Mouse (Mus musculus) duodenum, adult 2 months (tissue): ENCODE measurements around the gene Fut7. TPM values are rescaled to one million over a fixed set of nuclear protein-coding genes. Genes with fewer than 3 reads are reported as not detected.

Experiments
- polyA plus RNA-seq: library from polyadenylated mRNA; depleted of rRNA; stranded (reverse); fragments of >200 nt; gene quantifications from 2 replicates; pipeline ENCODE4 v1.2.3, GENCODE M21; 2012; ENCODE audit warnings: low replicate concordance; rRNA removed

The Fut7 gene
- polyA plus RNA-seq = 1.3 and 2.1 TPM in 2 replicates

DNA sequence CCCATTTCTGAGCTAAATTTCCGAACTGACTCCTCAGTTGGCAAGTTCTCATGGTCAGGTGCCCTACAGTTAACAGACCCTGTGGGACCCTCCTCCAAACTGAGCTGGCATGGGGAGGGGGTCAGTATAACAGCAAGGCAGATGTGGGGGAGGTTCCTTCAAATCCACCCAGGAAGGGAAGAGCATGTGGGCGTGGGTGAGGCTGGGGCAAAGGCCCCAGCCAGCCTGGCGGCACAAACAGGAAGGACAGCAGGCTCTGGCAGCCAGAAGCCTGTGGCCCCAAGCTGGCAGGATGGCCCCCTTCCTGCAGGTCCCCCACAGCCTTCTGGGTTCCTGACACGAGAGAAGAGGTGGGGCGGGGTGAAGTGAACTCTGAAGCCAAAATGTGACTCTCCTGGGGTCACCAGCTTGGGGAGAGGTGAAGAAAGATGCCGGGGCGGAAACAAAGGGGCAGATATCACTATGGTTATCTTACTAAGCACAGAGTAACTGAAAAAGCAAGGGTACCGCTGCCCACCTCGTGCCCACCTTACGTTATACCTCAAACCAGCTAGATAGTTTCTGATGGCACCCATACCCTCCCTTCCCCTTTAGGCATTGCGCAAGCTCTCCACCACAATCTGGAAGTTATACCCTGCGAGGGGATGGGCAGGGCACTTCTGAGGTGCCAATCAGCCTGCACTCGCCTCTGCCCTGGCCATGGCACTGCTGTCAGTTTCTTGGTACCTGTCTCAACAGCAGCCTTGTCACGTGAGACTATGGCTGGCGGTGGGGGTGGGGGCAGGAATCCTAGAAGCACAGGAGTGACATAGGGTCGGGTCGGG is at the start of gene Fut7:
Gene Fut7, plus strand, starts transcription at position 681 of the 824 bp plus-strand sequence.

GRCm38 (mm10) chr2:25395721-25396596 is 27.1 kb upstream of the Fut7 start, which contains the start of gene Entpd2:
Gene Entpd2, plus strand, starts transcription at chr2:25395874.

DNA sequence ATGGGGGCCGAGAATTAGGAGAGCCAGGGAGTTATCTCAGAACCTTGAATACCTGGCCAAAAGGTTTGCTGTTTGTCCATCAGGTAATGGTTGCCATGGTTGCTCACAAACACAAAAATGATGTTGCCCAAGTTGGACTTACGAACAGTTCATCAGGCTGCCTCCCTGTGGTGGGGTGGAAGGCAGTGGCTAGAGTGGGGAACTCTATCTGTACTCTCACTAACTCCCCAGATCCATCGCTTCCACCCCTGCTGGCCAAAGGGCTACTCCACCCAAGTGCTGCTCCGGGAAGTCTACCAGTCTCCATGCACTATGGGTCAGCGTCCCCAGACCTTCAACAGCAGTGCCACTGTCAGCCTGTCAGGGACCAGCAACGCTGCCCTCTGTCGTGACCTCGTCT is 24.0 kb upstream of the Fut7 start, which contains the start of gene Npdc1:
Gene Npdc1, plus strand, starts transcription at position 301 of the 400 bp plus-strand sequence.

GRCm38 (mm10) chr2:25428442-25429236 is 5.6 kb downstream of the Fut7 start, which contains the start of gene Abca2:
Gene Abca2, plus strand, starts transcription at chr2:25428703.

GRCm38 (mm10) chr2:25456205-25456953 is 33.3 kb downstream of the Fut7 start, which contains the start of gene Clic3:
Gene Clic3, plus strand, starts transcription at chr2:25456838.

DNA sequence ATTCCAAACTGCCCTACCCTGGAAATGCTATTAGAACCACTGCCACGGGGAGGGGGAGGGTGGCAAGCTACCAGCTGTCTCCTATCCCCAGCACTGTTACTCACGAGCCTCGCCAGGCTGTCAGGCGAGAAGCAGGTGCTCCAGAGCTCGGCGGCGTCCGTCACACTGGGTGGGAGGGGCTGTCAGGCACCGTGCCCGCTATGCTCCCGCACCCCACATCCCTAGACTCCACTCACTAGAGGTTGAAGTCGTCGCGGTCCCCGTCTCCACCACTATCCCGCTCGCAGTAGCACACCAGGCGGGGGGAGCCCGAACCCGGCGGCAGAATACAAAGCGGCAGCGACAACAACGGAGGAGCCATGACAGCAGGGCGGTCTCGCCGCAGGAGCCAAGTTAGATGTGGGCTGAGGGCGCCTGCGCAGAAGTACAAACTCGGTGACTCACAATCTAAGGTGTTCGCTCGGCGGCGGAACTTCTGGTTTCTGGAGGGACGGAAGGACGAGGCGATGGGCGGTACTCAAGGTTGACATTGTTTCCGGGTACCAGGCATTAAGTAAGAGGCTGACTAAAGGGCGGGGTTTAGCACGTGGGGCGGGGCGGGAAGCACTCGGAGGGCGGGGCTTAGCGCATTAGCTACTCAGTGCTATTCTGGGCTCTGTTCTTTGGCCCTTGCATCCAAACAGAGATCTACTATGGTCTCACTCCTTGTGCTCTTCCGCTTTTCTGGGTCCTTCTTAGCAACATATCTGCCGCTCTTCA is 37.7 kb downstream of the Fut7 start, which contains the start of gene Paxx:
Gene Paxx, minus strand, starts transcription at position 544 of the 759 bp plus-strand sequence.

DNA sequence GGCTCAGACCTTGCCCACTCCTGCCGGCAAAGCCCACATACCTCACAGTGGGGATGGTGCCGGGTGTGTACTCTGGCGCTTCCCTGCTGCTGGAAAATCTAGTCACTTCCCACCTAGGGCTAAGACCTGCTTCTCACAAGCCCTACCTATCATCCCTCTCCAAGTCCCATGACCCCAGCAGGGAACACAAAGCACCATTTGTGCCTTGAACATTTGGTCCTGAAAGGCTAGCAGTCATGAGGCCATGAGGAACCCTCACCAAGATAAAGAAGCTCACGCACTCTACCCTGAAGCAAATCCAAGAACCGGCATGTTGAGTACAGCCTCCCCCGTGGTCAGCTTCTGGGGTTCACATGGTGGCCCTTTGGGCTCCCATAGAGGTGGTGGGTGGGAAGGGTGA is 46.9 kb downstream of the Fut7 start, which contains the start of gene Ptgds:
Gene Ptgds, minus strand, starts transcription at position 78 of the 400 bp plus-strand sequence.

Other genes with a start within 250 kb of the Fut7 start
- gene Nrarp, start 242.5 kb upstream of the Fut7 start, polyA plus RNA-seq = 42.6 and 53.2 TPM in 2 replicates
- 25.3 and 31.1 TPM in 2 replicates for gene Tor4a, start 226.4 kb upstream of the Fut7 start, polyA plus RNA-seq
- gene Nelfb, start 211.8 kb upstream of the Fut7 start, polyA plus RNA-seq = 29.9 and 42.4 TPM in 2 replicates
- not detected in 2 replicates for gene Stpg3, start 208.6 kb upstream of the Fut7 start, polyA plus RNA-seq
- not detected in 2 replicates for gene Fam166a, start 204.5 kb upstream of the Fut7 start, polyA plus RNA-seq
- 379 and 679 TPM in 2 replicates for gene Tubb4b, start 198.6 kb upstream of the Fut7 start, polyA plus RNA-seq
- gene Slc34a3, start 188.9 kb upstream of the Fut7 start, polyA plus RNA-seq = 4.3 TPM in 1 of 2 replicates, not detected in the other
- gene Rnf224, start 186.5 kb upstream of the Fut7 start, polyA plus RNA-seq = not detected in 2 replicates
- 14.3 and 73.6 TPM in 2 replicates for gene Rnf208, start 181.0 kb upstream of the Fut7 start, polyA plus RNA-seq
- 0.94 and 8.8 TPM in 2 replicates for gene Cysrt1, start 180.8 kb upstream of the Fut7 start, polyA plus RNA-seq
- 18.8 and 30.9 TPM in 2 replicates for gene AL732309.1, start 176.4 kb upstream of the Fut7 start, polyA plus RNA-seq
- gene Tmem203, start 167.8 kb upstream of the Fut7 start, polyA plus RNA-seq = 39.8 and 90.7 TPM in 2 replicates
- gene Tprn, start 160.6 kb upstream of the Fut7 start, polyA plus RNA-seq = 186 and 454 TPM in 2 replicates
- 44.6 and 49.5 TPM in 2 replicates for gene Ssna1, start 150.8 kb upstream of the Fut7 start, polyA plus RNA-seq
- 57.3 and 58.9 TPM in 2 replicates for gene Anapc2, start 150.8 kb upstream of the Fut7 start, polyA plus RNA-seq
- gene Tmem210, start 135.1 kb upstream of the Fut7 start, polyA plus RNA-seq = 1.4 TPM in 1 of 2 replicates, not detected in the other
- gene Lrrc26, start 133.4 kb upstream of the Fut7 start, polyA plus RNA-seq = 81.7 and 85.6 TPM in 2 replicates
- 0.78 and 1.7 TPM in 2 replicates for gene Grin1, start 104.1 kb upstream of the Fut7 start, polyA plus RNA-seq
- 13.8 and 17.1 TPM in 2 replicates for gene Man1b1, start 90.9 kb upstream of the Fut7 start, polyA plus RNA-seq
- gene Dpp7, start 66.9 kb upstream of the Fut7 start, polyA plus RNA-seq = 15.8 and 19.7 TPM in 2 replicates
- gene Uap1l1, start 57.6 kb upstream of the Fut7 start, polyA plus RNA-seq = 66.1 and 563 TPM in 2 replicates
- 27.5 and 29.1 TPM in 2 replicates for gene Sapcd2, start 50.9 kb upstream of the Fut7 start, polyA plus RNA-seq
- gene Entpd2, start 27.4 kb upstream of the Fut7 start, polyA plus RNA-seq = 50.6 and 75.3 TPM in 2 replicates
- gene Npdc1, start 23.9 kb upstream of the Fut7 start, polyA plus RNA-seq = 223 and 325 TPM in 2 replicates
- gene Abca2, start 5.4 kb downstream of the Fut7 start, polyA plus RNA-seq = 16.8 and 36.7 TPM in 2 replicates
- gene Clic3, start 33.6 kb downstream of the Fut7 start, polyA plus RNA-seq = 1.9 and 14.3 TPM in 2 replicates
- 81.4 and 115 TPM in 2 replicates for gene Paxx, start 37.8 kb downstream of the Fut7 start, polyA plus RNA-seq
- 0.74 TPM in 1 of 2 replicates, not detected in the other for gene Ptgds, start 46.8 kb downstream of the Fut7 start, polyA plus RNA-seq
- gene Lcn12, start 70.6 kb downstream of the Fut7 start, polyA plus RNA-seq = not detected in 2 replicates
- 40.4 and 40.9 TPM in 2 replicates for gene Fbxw5, start 77.5 kb downstream of the Fut7 start, polyA plus RNA-seq
- 4.0 and 9.4 TPM in 2 replicates for gene C8g, start 78.5 kb downstream of the Fut7 start, polyA plus RNA-seq
- 9.0 and 10.8 TPM in 2 replicates for gene Traf2, start 123.7 kb downstream of the Fut7 start, polyA plus RNA-seq
- gene Edf1, start 134.6 kb downstream of the Fut7 start, polyA plus RNA-seq = 164 and 294 TPM in 2 replicates
- 1.1 and 1.9 TPM in 2 replicates for gene Mamdc4, start 151.6 kb downstream of the Fut7 start, polyA plus RNA-seq
- 19.8 and 30.6 TPM in 2 replicates for gene Phpt1, start 152.0 kb downstream of the Fut7 start, polyA plus RNA-seq
- gene Ajm1, start 158.5 kb downstream of the Fut7 start, polyA plus RNA-seq = 1.4 and 1.7 TPM in 2 replicates
- gene Rabl6, start 185.3 kb downstream of the Fut7 start, polyA plus RNA-seq = 56.5 and 60.5 TPM in 2 replicates
- gene Ccdc183, start 194.4 kb downstream of the Fut7 start, polyA plus RNA-seq = not detected in 2 replicates
- gene Tmem141, start 198.7 kb downstream of the Fut7 start, polyA plus RNA-seq = 9.9 and 11.7 TPM in 2 replicates
- 0.89 and 1.2 TPM in 2 replicates for gene Fcna, start 204.8 kb downstream of the Fut7 start, polyA plus RNA-seq
- gene Lcn8, start 229.9 kb downstream of the Fut7 start, polyA plus RNA-seq = not detected in 2 replicates
- not detected in 2 replicates for gene Lcn5, start 234.7 kb downstream of the Fut7 start, polyA plus RNA-seq